Comparison of ENCODE assay signal across 23 mouse cellular contexts in genomic region chr12:3911831-3912348, GRCm38 (mm10). TPM values are rescaled to one million over a fixed set of nuclear protein-coding genes. Genes with fewer than 3 reads are reported as not detected.
"Had no signal": no experiment of that assay in that cellular context is flagged by ENCODE, and none has a peak within 500 bp of the region (broad histone marks: within the 10 kb centered on the region; RNA-seq: fewer than 3 reads in every experiment).

No protein-coding gene starts in this region.

- ATAC-seq: midbrain, embryonic 13.5 days; midbrain, embryonic 16.5 days had no signal

- H3K4me1 ChIP-seq: limb, embryonic 12.5 days; limb, embryonic 15.5 days; midbrain, embryonic 10.5 days; midbrain, embryonic 13.5 days; stomach, embryonic 15.5 days had no signal

- H3K27ac ChIP-seq: limb, embryonic 12.5 days; limb, embryonic 15.5 days; lung, embryonic 15.5 days; midbrain, embryonic 10.5 days; midbrain, embryonic 13.5 days; neural tube, embryonic 13.5 days; stomach, embryonic 15.5 days had no signal

- H3K9ac ChIP-seq: limb, embryonic 12.5 days; limb, embryonic 15.5 days; lung, embryonic 15.5 days; midbrain, embryonic 13.5 days; neural tube, embryonic 13.5 days; stomach, embryonic 15.5 days had no signal

- H3K4me3 ChIP-seq: limb, embryonic 12.5 days; limb, embryonic 15.5 days; lung, embryonic 15.5 days; megakaryocyte, embryonic 14.5 days; midbrain, embryonic 10.5 days; midbrain, embryonic 13.5 days; myocyte; neural tube, embryonic 13.5 days; stomach, embryonic 15.5 days had no signal

- H3K9me3 ChIP-seq: limb, embryonic 12.5 days; limb, embryonic 15.5 days; lung, embryonic 15.5 days; megakaryocyte, embryonic 14.5 days; midbrain, embryonic 10.5 days; midbrain, embryonic 13.5 days; neural tube, embryonic 13.5 days; stomach, embryonic 15.5 days had no signal

- H3K27me3 ChIP-seq: limb, embryonic 12.5 days; limb, embryonic 15.5 days; lung, embryonic 15.5 days; megakaryocyte, embryonic 14.5 days; midbrain, embryonic 13.5 days; neural tube, embryonic 13.5 days; stomach, embryonic 15.5 days had no signal

- DNase-seq: kidney, adult 18-20 months; kidney, adult 9 months; kidney, postnatal 14 days; kidney, postnatal 4 days; left cerebral cortex, postnatal 4 days; lung, adult 18-20 months; lung, postnatal 10 days; lung, postnatal 36 days; retina, postnatal 1 day; right cerebral cortex, postnatal 25 days; spleen, adult 18-20 months; thymus, postnatal 25 days had no signal

- H3K4me2 ChIP-seq: limb, embryonic 12.5 days; limb, embryonic 15.5 days; lung, embryonic 15.5 days; midbrain, embryonic 13.5 days; neural tube, embryonic 13.5 days; stomach, embryonic 15.5 days had no signal

RNA-seq across cellular contexts. Expression of gene Pomc, which starts 42.9 kb away (rescaled TPM):
- total RNA-seq: monocyte, adult 5-6 weeks had no signal
- polyA plus RNA-seq: myocyte had no signal
